Mouse (Mus musculus) kidney, embryonic 16.5 days (tissue): ENCODE measurements around the gene Spata2. TPM values are rescaled to one million over a fixed set of nuclear protein-coding genes. Genes with fewer than 3 reads are reported as not detected.

Experiments
- ATAC-seq: fragments of 200-750 bp; cut with Nextera tagmentation; 2 replicates; pipeline ENCODE4 v1.8.0; 2017; ENCODE audit warnings: moderate TSS enrichment; ENCODE audit not compliant: low FRiP score, low TSS enrichment
- H3K27ac ChIP-seq: fragments of 300-500 bp; sonication (generic); 2 replicates; pipeline ENCODE4 v1.5.1; 2014; ENCODE audit warnings: low read length
- H3K27me3 ChIP-seq: fragments of 300-500 bp; sonication (generic); 2 replicates; pipeline ENCODE4 v1.6.1; 2014; ENCODE audit warnings: low read length, control low read depth, mixed read lengths; ENCODE audit not compliant: insufficient read depth
- H3K36me3 ChIP-seq: fragments of 300-500 bp; sonication (generic); 2 replicates; pipeline ENCODE4 v1.6.1; 2014; ENCODE audit warnings: low read length, control low read depth, mixed read lengths; ENCODE audit not compliant: insufficient read depth
- H3K4me1 ChIP-seq: fragments of 300-500 bp; sonication (generic); 2 replicates; pipeline ENCODE4 v1.6.1; 2014; ENCODE audit warnings: low read length, control low read depth, mixed read lengths; ENCODE audit not compliant: insufficient read depth
- H3K4me2 ChIP-seq: fragments of 300-500 bp; sonication (generic); replicated peaks from 2 replicates; pipeline ENCODE4 v1.6.1; 2014; ENCODE audit warnings: low read depth, low read length
- H3K4me3 ChIP-seq: fragments of 300-500 bp; sonication (generic); 2 replicates; pipeline ENCODE4 v1.5.1; 2014; ENCODE audit warnings: mild to moderate bottlenecking, low read length
- H3K9ac ChIP-seq: fragments of 300-500 bp; sonication (generic); replicated peaks from 2 replicates; pipeline ENCODE4 v1.6.1; 2014; ENCODE audit warnings: low read length
- H3K9me3 ChIP-seq: fragments of 300-500 bp; sonication (generic); 2 replicates; pipeline ENCODE4 v1.6.1; 2016; ENCODE audit warnings: low read length, control low read depth
- WGBS: fragments of 180-500 bp; shearing (Covaris S2); extraction: QIAGEN DNeasy Blood & Tissue Kit; methylation state at CpG from one replicate; pipeline ENCODE4 v1.1.7; 2014; 5-methylcytosine and 5-hydroxymethylcytosine counted together
- polyA plus RNA-seq: library from polyadenylated mRNA; unstranded; fragments of >200 nt; fragmentation: Nextera tagmentation; extraction: Ambion mirVana; gene quantifications from 2 replicates; pipeline ENCODE4 v1.2.1, GENCODE M21; 2015

Spata2 gene
- polyA plus RNA-seq, 1 experiment from 2014 or later = 18.3 TPM

- 83% methylated on average over 5 of the region's 5 CpGs for WGBS
- no peak overlapping the region for H3K9ac ChIP-seq
- no peak overlapping the region for H3K4me3 ChIP-seq
- H3K27me3 ChIP-seq = no peaks in the 10 kb centered on the region
- no peak for ATAC-seq
- no peak overlapping the region for H3K27ac ChIP-seq
- no peaks in the 10 kb centered on the region for H3K36me3 ChIP-seq
- H3K4me1 ChIP-seq = peaks cover 6% of the 10 kb centered on the region; the same call in 1 of the 2 replicates
- H3K9me3 ChIP-seq = no peaks in the 10 kb centered on the region
- H3K4me2 ChIP-seq = no peak overlapping the region
These were observed 4.6 kb upstream of the Spata2 start for GRCm38 (mm10) chr2:167497272-167497671.

GRCm38 (mm10) chr2:167496437-167496836, 3.8 kb upstream of the Spata2 start:
- Histone ChIP-seq H3K9ac (no peak overlapping the region), H3K4me2 (no peak overlapping the region), H3K4me1 (peaks cover 13% of the 10 kb centered on the region), H3K9me3 (no peaks in the 10 kb centered on the region), H3K27ac (no peak overlapping the region), H3K36me3 (no peaks in the 10 kb centered on the region), H3K4me3 (no peak overlapping the region), H3K27me3 (no peaks in the 10 kb centered on the region)
- no peak for ATAC-seq
- 87% methylated on average over 7 of the region's 7 CpGs for WGBS

- peaks cover 20% of the 10 kb centered on the region for H3K4me1 ChIP-seq
- peak; percentile 13; the same call in 1 of the 2 replicates for ATAC-seq
- peak within 1 kb of the TSS; percentile 95 for H3K9ac ChIP-seq
- 0 out of 2 replicates have a peak, but pooled peaks cover 3% of the 10 kb centered on the region for H3K36me3 ChIP-seq
- no peaks in the 10 kb centered on the region for H3K9me3 ChIP-seq
- peak within 1 kb of the TSS; percentile 97 for H3K4me2 ChIP-seq
- peak within 1 kb of the TSS; percentile 99 for H3K27ac ChIP-seq
- 2% methylated on average over 52 of the region's 52 CpGs for WGBS
- peak within 1 kb of the TSS; percentile 100 for H3K4me3 ChIP-seq
- H3K27me3 ChIP-seq = no peaks in the 10 kb centered on the region
These were observed 654 bp downstream of the Spata2 start, which contains the start of gene Rnf114 for GRCm38 (mm10) chr2:167491757-167492708. TSS of gene Rnf114 (plus strand) at chr2:167492645.

- no peaks in the 10 kb centered on the region for H3K9me3 ChIP-seq
- 0 out of 2 replicates have a peak, but pooled peaks cover 3% of the 10 kb centered on the region for H3K36me3 ChIP-seq
- no peak overlapping the region for H3K27ac ChIP-seq
- no peak overlapping the region for H3K4me2 ChIP-seq
- peak overlapping the region; percentile 100; the same call in 1 of the 2 replicates for H3K4me3 ChIP-seq
- H3K9ac ChIP-seq = peak overlapping the region; percentile 95
- WGBS = 80% methylated on average over 4 of the region's 4 CpGs
- peaks cover 20% of the 10 kb centered on the region for H3K4me1 ChIP-seq
- no peaks in the 10 kb centered on the region for H3K27me3 ChIP-seq
- no peak for ATAC-seq
These were observed 1.7 kb downstream of the Spata2 start for GRCm38 (mm10) chr2:167490813-167491525.

GRCm38 (mm10) chr2:167487994-167488393, 4.7 kb downstream of the Spata2 start:
- no peaks in the 10 kb centered on the region for H3K9me3 ChIP-seq
- no peak overlapping the region for H3K4me2 ChIP-seq
- WGBS = 82% methylated on average over 6 of the region's 6 CpGs
- peaks cover 14% of the 10 kb centered on the region for H3K4me1 ChIP-seq
- no peaks in the 10 kb centered on the region for H3K27me3 ChIP-seq
- H3K27ac ChIP-seq = no peak overlapping the region
- H3K9ac ChIP-seq = no peak overlapping the region
- ATAC-seq = no peak
- H3K36me3 ChIP-seq = peaks cover 17% of the 10 kb centered on the region
- no peak overlapping the region for H3K4me3 ChIP-seq

- H3K9ac ChIP-seq = no peak overlapping the region
- H3K4me3 ChIP-seq = no peak overlapping the region
- H3K27ac ChIP-seq = no peak overlapping the region
- peaks cover 19% of the 10 kb centered on the region for H3K36me3 ChIP-seq
- 75% methylated on average over 6 of the region's 6 CpGs for WGBS
- H3K9me3 ChIP-seq = no peaks in the 10 kb centered on the region
- H3K4me2 ChIP-seq = no peak overlapping the region
- H3K4me1 ChIP-seq = peaks cover 14% of the 10 kb centered on the region
- H3K27me3 ChIP-seq = no peaks in the 10 kb centered on the region
- ATAC-seq = no peak
These were observed 5.1 kb downstream of the Spata2 start for GRCm38 (mm10) chr2:167487551-167487950.

GRCm38 (mm10) chr2:167486573-167486972, 6.1 kb downstream of the Spata2 start:
- Histone ChIP-seq H3K4me3 (no peak overlapping the region), H3K27ac (no peak overlapping the region), H3K9ac (no peak overlapping the region), H3K36me3 (peaks cover 24% of the 10 kb centered on the region), H3K27me3 (no peaks in the 10 kb centered on the region), H3K9me3 (no peaks in the 10 kb centered on the region), H3K4me2 (no peak overlapping the region), H3K4me1 (peaks cover 9% of the 10 kb centered on the region)
- ATAC-seq = no peak
- 87% methylated on average over 4 of the region's 4 CpGs for WGBS

- peaks cover 24% of the 10 kb centered on the region for H3K36me3 ChIP-seq
- H3K4me3 ChIP-seq = no peak overlapping the region
- no peak overlapping the region for H3K27ac ChIP-seq
- H3K4me1 ChIP-seq = peaks cover 3% of the 10 kb centered on the region; the same call in 1 of the 2 replicates
- ATAC-seq = no peak
- no peak overlapping the region for H3K4me2 ChIP-seq
- no peaks in the 10 kb centered on the region for H3K27me3 ChIP-seq
- 86% methylated on average over 7 of the region's 7 CpGs for WGBS
- H3K9ac ChIP-seq = no peak overlapping the region
- no peaks in the 10 kb centered on the region for H3K9me3 ChIP-seq
These were observed 6.9 kb downstream of the Spata2 start for GRCm38 (mm10) chr2:167485501-167486377.

- Histone ChIP-seq H3K27ac (no peak overlapping the region), H3K9me3 (no peaks in the 10 kb centered on the region), H3K4me3 (no peak overlapping the region), H3K36me3 (peaks cover 30% of the 10 kb centered on the region), H3K4me2 (no peak overlapping the region), H3K27me3 (no peaks in the 10 kb centered on the region), H3K4me1 (peaks cover 3% of the 10 kb centered on the region; the same call in 1 of the 2 replicates), H3K9ac (no peak overlapping the region)
- WGBS = 91% methylated on average over 11 of the region's 11 CpGs
- no peak for ATAC-seq
These were observed 7.8 kb downstream of the Spata2 start for GRCm38 (mm10) chr2:167484932-167485331.
